ENCODE assay signal across 8 mouse cellular contexts in genomic region chr10:72655017-72655509, GRCm38 (mm10). TPM values are rescaled to one million over a fixed set of nuclear protein-coding genes. Genes with fewer than 3 reads are reported as not detected.
DNase-seq lines count a peak whose midpoint lies in the region; ATAC-seq lines count a peak whose summit lies in the region.

No protein-coding gene starts in this region.

- H3K27me3 ChIP-seq in heart, embryonic 15.5 days, result no peaks in the 10 kb centered on the region

- peaks cover 33% of the 10 kb centered on the region for H3K36me3 ChIP-seq in heart, embryonic 15.5 days
- peaks cover 34% of the 10 kb centered on the region for H3K36me3 ChIP-seq in macrophage (ENCODE audit: inconsistent target)

- peak overlapping the region; percentile 92 for H3K4me3 ChIP-seq in heart, embryonic 15.5 days
- peak overlapping the region; percentile 84 for H3K4me3 ChIP-seq in macrophage (ENCODE audit: inconsistent target)

- peak overlapping the region; percentile 86 for H3K9ac ChIP-seq in heart, embryonic 15.5 days

- H3K4me2 ChIP-seq in heart, embryonic 15.5 days, result peak overlapping the region; percentile 73

- peak; percentile 51 for DNase-seq in cerebellum, adult 11-12 months
- DNase-seq in cerebellum, adult 18-20 months, result no peak
- peak; percentile 87 for DNase-seq in Muller cell, postnatal 12 days (ENCODE audit: inconsistent ontology term)
- peak; percentile 74 for DNase-seq in embryo, embryonic 9.5 days (ENCODE audit: extremely low spot score)
- peak; percentile 61 for DNase-seq in left cerebral cortex, adult 11 months (ENCODE audit: low spot score)
- peak; percentile 45 to 47 for DNase-seq in right cerebral cortex, postnatal 36 days (ENCODE audit: low spot score in 2 of 2)

- peaks cover 24% of the 10 kb centered on the region for H3K4me1 ChIP-seq in heart, embryonic 15.5 days (replicated peaks)

- peaks cover 19% of the 10 kb centered on the region for H3K79me2 ChIP-seq in macrophage (ENCODE audit: inconsistent target)

- H3K9me3 ChIP-seq in heart, embryonic 15.5 days (replicated peaks), result no peaks in the 10 kb centered on the region

- peak overlapping the region; percentile 95 for H3K27ac ChIP-seq in heart, embryonic 15.5 days
- H3K27ac ChIP-seq in macrophage, result peak overlapping the region; percentile 48

- peak; percentile 71 for ATAC-seq in heart, embryonic 15.5 days (replicated peaks; ENCODE audit: insufficient number of reproducible peaks, insufficient read depth, low FRiP score, low read depth)

- 2% methylated on average over 15 of the region's 15 CpGs for WGBS in heart, embryonic 15.5 days
- WGBS in macrophage (ENCODE audit: missing documents), result under 1% methylated on average over 15 of the region's 15 CpGs

RNA-seq across cellular contexts. Expression of gene Zwint, which starts 0.4 kb away (rescaled TPM):
- polyA plus RNA-seq in heart, embryonic 15.5 days (2015; fragmentation: Nextera tagmentation; extraction: Ambion mirVana), result 200 and 219 TPM in 2 replicates
- 100 to 1,000 TPM in 16 of 26 experiments, 10 to 100 TPM in 10; 70.2 to 186 (median 110) TPM for total RNA-seq in macrophage (2018; cell fraction: chromatin; rRNA removed)
- 10 to 100 TPM; 53.7 to 86.1 (median 59.8) TPM for total RNA-seq in macrophage (2018; cell fraction: cytosol; rRNA removed)
- 100 to 1,000 TPM in 6 of 26 experiments, 10 to 100 TPM in 20; 53.0 to 130 (median 78.5) TPM for total RNA-seq in macrophage (2018; cell fraction: nucleus; rRNA removed)
- polyA plus RNA-seq in macrophage (2018), result 46.8 to 92.3 TPM (median 89.6 TPM) in 3 replicates

Comparison
In these comparisons a context has a peak if more than half of its experiments do, and no peak if none do; other contexts are left out.
1. DNase-seq: peak in cerebellum, adult 11-12 months (single experiment), Muller cell, postnatal 12 days (single experiment), embryo, embryonic 9.5 days (single experiment), left cerebral cortex, adult 11 months (single experiment) and right cerebral cortex, postnatal 36 days (2 of 2); none in cerebellum, adult 18-20 months (0 of 2).